Mouse (Mus musculus): Measurements from ENCODE around the gene Hpse2. TPM values are rescaled to one million over a fixed set of nuclear protein-coding genes. Genes with fewer than 3 reads are reported as not detected.

Gene Hpse2
- polyA plus RNA-seq, 2 experiments, result 0.01 TPM; not detected in 1

GRCm38 (mm10) chr19:43407181-43407580 lies 19.0 kb upstream of the Hpse2 start:
- Histone ChIP-seq H3K4me2 (ENCODE audit: low read depth) (no peak overlapping the region), H3K36me3 (replicated peaks; ENCODE audit: control insufficient read depth, insufficient read depth, low read depth) (no peaks in the 10 kb centered on the region), H3K27me3 (ENCODE audit: control insufficient read depth, insufficient read depth, low read length) (no peaks in the 10 kb centered on the region), H3K4me1 (replicated peaks; ENCODE audit: control insufficient read depth in 2 of 2, insufficient read depth in 2 of 2, low read length in 1 of 2) (no peaks in the 10 kb centered on the region), H3K4me3 (ENCODE audit: insufficient read depth in 1 of 2, low read depth in 2 of 2, low read length in 2 of 2) (no peak overlapping the region), H3K9ac (replicated peaks) (no peak overlapping the region), H3K9me3 (ENCODE audit: control insufficient read depth, low read length) (no peaks in the 10 kb centered on the region), H3K27ac (no peak overlapping the region)
- 25% methylated on average over 1 of the region's 1 CpGs for WGBS (ENCODE audit: insufficient replicate concordance)
- ATAC-seq (ENCODE audit: insufficient read depth), result no peak
- DNase-seq (ENCODE audit: low read depth in 3 of 3, low spot score in 3 of 3), result no peak
- TF ChIP-seq CTCF (IDR thresholded peaks at IDR 0.05; ENCODE audit: low read depth), result no peak
- no peak for TF ChIP-seq EP300 (IDR thresholded peaks at IDR 0.05; ENCODE audit: low read depth)

GRCm38 (mm10) chr19:43396327-43396726 lies 8.2 kb upstream of the Hpse2 start:
- Histone ChIP-seq H3K27me3 (ENCODE audit: control insufficient read depth, insufficient read depth, low read length) (no peaks in the 10 kb centered on the region), H3K4me3 (ENCODE audit: insufficient read depth in 1 of 2, low read depth in 2 of 2, low read length in 2 of 2) (no peak overlapping the region), H3K4me1 (replicated peaks; ENCODE audit: control insufficient read depth in 2 of 2, insufficient read depth in 2 of 2, low read length in 1 of 2) (no peaks in the 10 kb centered on the region), H3K27ac (no peak overlapping the region), H3K9me3 (ENCODE audit: control insufficient read depth, low read length) (no peaks in the 10 kb centered on the region), H3K9ac (replicated peaks) (no peak overlapping the region), H3K4me2 (ENCODE audit: low read depth) (no peak overlapping the region), H3K36me3 (replicated peaks; ENCODE audit: control insufficient read depth, insufficient read depth, low read depth) (no peaks in the 10 kb centered on the region)
- TF ChIP-seq EP300 (IDR thresholded peaks at IDR 0.05; ENCODE audit: low read depth), result no peak
- TF ChIP-seq CTCF (IDR thresholded peaks at IDR 0.05; ENCODE audit: low read depth), result peak; percentile 62
- 7% methylated on average over 4 of the region's 4 CpGs for WGBS (ENCODE audit: insufficient replicate concordance)
- peak in 2 of 3 experiments; percentile 7 to 9 for DNase-seq (ENCODE audit: low read depth in 3 of 3, low spot score in 3 of 3)
- ATAC-seq (ENCODE audit: insufficient read depth), result no peak

GRCm38 (mm10) chr19:43387071-43387770 lies 934 bp downstream of the Hpse2 start:
- no peaks in the 10 kb centered on the region for H3K36me3 ChIP-seq (replicated peaks; ENCODE audit: control insufficient read depth, insufficient read depth, low read depth)
- H3K4me1 ChIP-seq (replicated peaks; ENCODE audit: control insufficient read depth in 2 of 2, insufficient read depth in 2 of 2, low read length in 1 of 2), result no peaks in the 10 kb centered on the region
- DNase-seq (ENCODE audit: low read depth in 3 of 3, low spot score in 3 of 3), result no peak
- H3K9me3 ChIP-seq (ENCODE audit: control insufficient read depth, low read length), result no peaks in the 10 kb centered on the region
- no peak for ATAC-seq (ENCODE audit: insufficient read depth)
- no peak overlapping the region for H3K27ac ChIP-seq
- H3K4me2 ChIP-seq (ENCODE audit: low read depth), result no peak overlapping the region
- H3K4me3 ChIP-seq (ENCODE audit: insufficient read depth in 1 of 2, low read depth in 2 of 2, low read length in 2 of 2), result no peak overlapping the region
- TF ChIP-seq CTCF (IDR thresholded peaks at IDR 0.05; ENCODE audit: low read depth) (no peak), EP300 (IDR thresholded peaks at IDR 0.05; ENCODE audit: low read depth) (no peak)
- no peak overlapping the region for H3K9ac ChIP-seq (replicated peaks)
- 3% methylated on average over 14 of the region's 14 CpGs for WGBS (ENCODE audit: insufficient replicate concordance)
- peaks cover 54% of the 10 kb centered on the region for H3K27me3 ChIP-seq (ENCODE audit: control insufficient read depth, insufficient read depth, low read length)

GRCm38 (mm10) chr19:43386041-43386952 lies 1.9 kb downstream of the Hpse2 start:
- ATAC-seq (ENCODE audit: insufficient read depth), result no peak
- peaks cover 54% of the 10 kb centered on the region for H3K27me3 ChIP-seq (ENCODE audit: control insufficient read depth, insufficient read depth, low read length)
- no peak overlapping the region for H3K9ac ChIP-seq (replicated peaks)
- no peaks in the 10 kb centered on the region for H3K36me3 ChIP-seq (replicated peaks; ENCODE audit: control insufficient read depth, insufficient read depth, low read depth)
- H3K9me3 ChIP-seq (ENCODE audit: control insufficient read depth, low read length), result no peaks in the 10 kb centered on the region
- TF ChIP-seq CTCF (IDR thresholded peaks at IDR 0.05; ENCODE audit: low read depth), result no peak
- no peak for TF ChIP-seq EP300 (IDR thresholded peaks at IDR 0.05; ENCODE audit: low read depth)
- H3K4me3 ChIP-seq (ENCODE audit: insufficient read depth in 1 of 2, low read depth in 2 of 2, low read length in 2 of 2), result no peak overlapping the region
- DNase-seq (ENCODE audit: low read depth in 3 of 3, low spot score in 3 of 3), result no peak
- WGBS (ENCODE audit: insufficient replicate concordance), result under 1% methylated on average over 48 of the region's 48 CpGs
- H3K4me1 ChIP-seq (replicated peaks; ENCODE audit: control insufficient read depth in 2 of 2, insufficient read depth in 2 of 2, low read length in 1 of 2), result no peaks in the 10 kb centered on the region
- H3K4me2 ChIP-seq (ENCODE audit: low read depth), result no peak overlapping the region
- no peak overlapping the region for H3K27ac ChIP-seq

GRCm38 (mm10) chr19:43385451-43385850 lies 2.7 kb downstream of the Hpse2 start:
- Histone ChIP-seq H3K27me3 (ENCODE audit: control insufficient read depth, insufficient read depth, low read length) (peaks cover 54% of the 10 kb centered on the region), H3K4me2 (ENCODE audit: low read depth) (no peak overlapping the region), H3K9me3 (ENCODE audit: control insufficient read depth, low read length) (no peaks in the 10 kb centered on the region), H3K9ac (replicated peaks) (no peak overlapping the region), H3K36me3 (replicated peaks; ENCODE audit: control insufficient read depth, insufficient read depth, low read depth) (no peaks in the 10 kb centered on the region), H3K27ac (no peak overlapping the region), H3K4me1 (replicated peaks; ENCODE audit: control insufficient read depth in 2 of 2, insufficient read depth in 2 of 2, low read length in 1 of 2) (no peaks in the 10 kb centered on the region), H3K4me3 (ENCODE audit: insufficient read depth in 1 of 2, low read depth in 2 of 2, low read length in 2 of 2) (no peak overlapping the region)
- ATAC-seq (ENCODE audit: insufficient read depth) (no peak), DNase-seq (ENCODE audit: low read depth in 3 of 3, low spot score in 3 of 3) (no peak)
- 7% methylated on average over 13 of the region's 13 CpGs for WGBS (ENCODE audit: insufficient replicate concordance)
- TF ChIP-seq CTCF (IDR thresholded peaks at IDR 0.05; ENCODE audit: low read depth) (no peak), EP300 (IDR thresholded peaks at IDR 0.05; ENCODE audit: low read depth) (no peak)

Measured in liver, embryonic 14.5 days (tissue).